8 mouse cellular contexts compared by ENCODE assay signal in genomic region chr11:103772505-103773386, GRCm38 (mm10). TPM values are rescaled to one million over a fixed set of nuclear protein-coding genes. Genes with fewer than 3 reads are reported as not detected.
DNase-seq lines count a peak whose midpoint lies in the region; ATAC-seq lines count a peak whose summit lies in the region.

No protein-coding gene starts in this region.

- H3K36me3 ChIP-seq in liver, embryonic 11.5 days (ENCODE audit: control insufficient read depth, insufficient read depth, low read length), result no peaks in the 10 kb centered on the region
- no peaks in the 10 kb centered on the region for H3K36me3 ChIP-seq in forebrain, embryonic 11.5 days (ENCODE audit: control insufficient read depth, insufficient read depth, low read length)
- H3K36me3 ChIP-seq in limb, embryonic 13.5 days, result no peaks in the 10 kb centered on the region
- no peaks in the 10 kb centered on the region for H3K36me3 ChIP-seq in stomach, embryonic 15.5 days

- peak overlapping the region; percentile 56; the same call in 1 of the 2 replicates for H3K4me2 ChIP-seq in liver, embryonic 11.5 days
- peak overlapping the region; percentile 58 for H3K4me2 ChIP-seq in forebrain, embryonic 11.5 days (ENCODE audit: low read depth, low read length, severe bottlenecking)
- peak overlapping the region; percentile 56 for H3K4me2 ChIP-seq in limb, embryonic 13.5 days (replicated peaks)
- peak overlapping the region; percentile 49 for H3K4me2 ChIP-seq in stomach, embryonic 15.5 days

- 2% methylated on average over 23 of the region's 23 CpGs for WGBS in liver, embryonic 11.5 days
- 2% methylated on average over 23 of the region's 23 CpGs for WGBS in forebrain, embryonic 11.5 days
- WGBS in limb, embryonic 13.5 days, result under 1% methylated on average over 23 of the region's 23 CpGs
- WGBS in stomach, embryonic 15.5 days, result 2% methylated on average over 23 of the region's 23 CpGs

- peaks cover 82% of the 10 kb centered on the region for H3K27me3 ChIP-seq in liver, embryonic 11.5 days (replicated peaks; ENCODE audit: control insufficient read depth, insufficient read depth, low read length)
- peaks cover 96% of the 10 kb centered on the region for H3K27me3 ChIP-seq in forebrain, embryonic 11.5 days (ENCODE audit: control insufficient read depth, insufficient read depth, low read length)
- H3K27me3 ChIP-seq in limb, embryonic 13.5 days, result peaks cover 99% of the 10 kb centered on the region
- H3K27me3 ChIP-seq in stomach, embryonic 15.5 days (replicated peaks), result peaks cover 93% of the 10 kb centered on the region

- no peak for DNase-seq in liver, embryonic 11.5 days (ENCODE audit: low spot score)
- DNase-seq in liver, result no peak
- no peak for DNase-seq in forebrain, embryonic 11.5 days (ENCODE audit: low spot score)
- DNase-seq in cerebellum, adult 18-20 months, result no peak
- no peak for DNase-seq in testis, postnatal 10 days (ENCODE audit: low spot score)
- no peak for DNase-seq in cerebellum, adult 9-11 months

- H3K4me3 ChIP-seq in liver, embryonic 11.5 days (ENCODE audit: low read depth, low read length), result no peak overlapping the region
- H3K4me3 ChIP-seq in forebrain, embryonic 11.5 days (ENCODE audit: low read depth, low read length), result peak overlapping the region; percentile 33
- peak overlapping the region; percentile 40 for H3K4me3 ChIP-seq in limb, embryonic 13.5 days
- H3K4me3 ChIP-seq in stomach, embryonic 15.5 days (replicated peaks), result peak overlapping the region; percentile 27

- H3K9me3 ChIP-seq in liver, embryonic 11.5 days (ENCODE audit: control insufficient read depth, low read length), result no peaks in the 10 kb centered on the region
- no peaks in the 10 kb centered on the region for H3K9me3 ChIP-seq in forebrain, embryonic 11.5 days (ENCODE audit: control insufficient read depth, low read length)
- H3K9me3 ChIP-seq in limb, embryonic 13.5 days, result no peaks in the 10 kb centered on the region
- H3K9me3 ChIP-seq in stomach, embryonic 15.5 days, result no peaks in the 10 kb centered on the region

- no peak overlapping the region for H3K27ac ChIP-seq in liver, embryonic 11.5 days (ENCODE audit: low read depth, low read length)
- H3K27ac ChIP-seq in forebrain, embryonic 11.5 days (ENCODE audit: low read depth, low read length), result no peak overlapping the region
- no peak overlapping the region for H3K27ac ChIP-seq in limb, embryonic 13.5 days
- H3K27ac ChIP-seq in stomach, embryonic 15.5 days, result no peak overlapping the region

- no peak for ATAC-seq in liver, embryonic 11.5 days (replicated peaks; ENCODE audit: low FRiP score)
- no peak for ATAC-seq in forebrain, embryonic 11.5 days (replicated peaks; ENCODE audit: low FRiP score)
- ATAC-seq in limb, embryonic 13.5 days (ENCODE audit: low FRiP score, low read depth), result no peak
- ATAC-seq in stomach, embryonic 15.5 days (ENCODE audit: insufficient read depth, low FRiP score, low read depth), result no peak

- no peak overlapping the region for H3K9ac ChIP-seq in liver, embryonic 11.5 days (ENCODE audit: low read depth, low read length)
- 0 out of 2 replicates have a peak overlapping the region, but pooled peaks have one; percentile 20 for H3K9ac ChIP-seq in forebrain, embryonic 11.5 days (ENCODE audit: low read length)
- no peak overlapping the region for H3K9ac ChIP-seq in limb, embryonic 13.5 days
- H3K9ac ChIP-seq in stomach, embryonic 15.5 days, result no peak overlapping the region

- H3K4me1 ChIP-seq in liver, embryonic 11.5 days (replicated peaks; ENCODE audit: control insufficient read depth, insufficient read depth, low read length), result no peaks in the 10 kb centered on the region
- peaks cover 17% of the 10 kb centered on the region; the same call in 1 of the 2 replicates for H3K4me1 ChIP-seq in forebrain, embryonic 11.5 days (replicated peaks; ENCODE audit: control insufficient read depth, insufficient read depth, low read length)
- H3K4me1 ChIP-seq in limb, embryonic 13.5 days, result peaks cover 25% of the 10 kb centered on the region
- H3K4me1 ChIP-seq in stomach, embryonic 15.5 days, result peaks cover 14% of the 10 kb centered on the region

RNA-seq across cellular contexts. Expression of gene Wnt3, which starts 1.2 kb away (rescaled TPM):
- 0.43 and 0.47 TPM in 2 replicates for polyA plus RNA-seq in liver, embryonic 11.5 days (2014; fragmentation: Nextera tagmentation; extraction: Ambion mirVana)
- 5.7 and 6.2 TPM in 2 replicates for polyA plus RNA-seq in forebrain, embryonic 11.5 days (2014; fragmentation: Nextera tagmentation; extraction: Ambion mirVana)
- 12.4 and 14.1 TPM in 2 replicates for polyA plus RNA-seq in limb, embryonic 13.5 days (2015; fragmentation: Nextera tagmentation; extraction: Ambion mirVana)
- 0.22 and 0.23 TPM in 2 replicates for polyA plus RNA-seq in stomach, embryonic 15.5 days (2015; fragmentation: Nextera tagmentation; extraction: Ambion mirVana)

RNA-seq across cellular contexts. Expression of gene Wnt9b, which starts 23.1 kb away (rescaled TPM):
- 0.19 and 0.34 TPM in 2 replicates for polyA plus RNA-seq in liver, embryonic 11.5 days (2014; fragmentation: Nextera tagmentation; extraction: Ambion mirVana)
- 0.49 and 0.87 TPM in 2 replicates for polyA plus RNA-seq in forebrain, embryonic 11.5 days (2014; fragmentation: Nextera tagmentation; extraction: Ambion mirVana)
- 0.83 and 1.1 TPM in 2 replicates for polyA plus RNA-seq in limb, embryonic 13.5 days (2015; fragmentation: Nextera tagmentation; extraction: Ambion mirVana)
- polyA plus RNA-seq in stomach, embryonic 15.5 days (2015; fragmentation: Nextera tagmentation; extraction: Ambion mirVana), result 0.03 TPM in 1 of 2 replicates, not detected in the other
